Mouse (Mus musculus): Measurements from ENCODE around the gene Coro7. TPM values are rescaled to one million over a fixed set of nuclear protein-coding genes. Genes with fewer than 3 reads are reported as not detected.
"Not testable (repeated sequence)": the region's sequence is repeated elsewhere in the genome, so short reads cannot be mapped to it uniquely, and the experiment has no call there.

Gene Coro7
- polyA plus RNA-seq, 1 experiment from 2014 or later: 9.0 TPM

- no peaks in the 10 kb centered on the region for H3K36me3 ChIP-seq (ENCODE audit: insufficient read depth, low read length)
- TF ChIP-seq CTCF (IDR thresholded peaks at IDR 0.05) (no peak), EP300 (IDR thresholded peaks at IDR 0.05) (peak; percentile 14; the same call in 1 of the 2 replicates)
- H3K4me2 ChIP-seq (replicated peaks; ENCODE audit: low read depth, low read length): peak overlapping the region; percentile 58; the same call in 1 of the 2 replicates
- H3K9ac ChIP-seq (replicated peaks; ENCODE audit: low read depth): no peak overlapping the region
- peaks cover 10% of the 10 kb centered on the region for H3K4me1 ChIP-seq (ENCODE audit: insufficient read depth, low read depth, low read length)
- ATAC-seq (no peak), DNase-seq (ENCODE audit: low spot score) (peak; percentile 66)
- peak overlapping the region; percentile 90 for H3K27ac ChIP-seq (ENCODE audit: low read length)
- 32% methylated on average over 5 of the region's 5 CpGs for WGBS
- H3K27me3 ChIP-seq (replicated peaks; ENCODE audit: insufficient read depth, low read length): no peaks in the 10 kb centered on the region
- no peak overlapping the region for H3K4me3 ChIP-seq (ENCODE audit: low read depth, low read length)
- no peaks in the 10 kb centered on the region for H3K9me3 ChIP-seq (ENCODE audit: low read length)
Observed at GRCm38 (mm10) chr16:4587516-4588210, 91.9 kb downstream of the Coro7 start.

DNA sequence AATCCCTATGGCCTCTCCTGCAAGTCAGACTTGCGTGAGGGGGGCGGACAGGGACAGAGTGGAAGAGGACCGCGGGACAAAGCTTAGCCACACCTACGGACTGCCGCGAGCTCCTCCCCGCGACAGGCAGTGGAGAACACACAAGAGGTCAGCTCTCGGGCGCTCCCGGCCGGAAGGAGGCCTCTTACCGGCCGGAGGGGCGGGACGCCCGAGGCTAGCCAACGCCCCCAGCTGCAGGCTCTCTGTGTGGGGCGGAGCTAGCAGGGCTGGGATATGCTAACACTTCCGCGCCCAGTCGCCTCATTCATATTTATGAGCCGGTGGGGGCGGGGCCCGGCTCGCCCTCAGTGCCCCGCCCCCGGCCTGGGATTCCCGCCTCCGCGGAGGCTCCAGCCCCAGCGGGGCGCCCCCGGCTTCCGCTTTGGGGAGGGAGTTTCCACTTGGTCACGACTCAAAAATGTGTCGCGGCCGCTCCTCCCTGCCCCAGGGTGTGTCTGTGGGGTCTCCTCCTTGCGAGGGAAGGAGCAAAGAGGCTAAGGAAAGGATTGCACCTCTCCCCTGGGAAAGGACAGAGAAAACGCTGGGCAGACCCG, 93.0 kb downstream of the Coro7 start:
- Histone ChIP-seq H3K27ac (ENCODE audit: low read length) (peak overlapping the region; percentile 90), H3K27me3 (replicated peaks; ENCODE audit: insufficient read depth, low read length) (no peaks in the 10 kb centered on the region), H3K9me3 (ENCODE audit: low read length) (no peaks in the 10 kb centered on the region), H3K4me1 (ENCODE audit: insufficient read depth, low read depth, low read length) (peaks cover 10% of the 10 kb centered on the region), H3K4me2 (replicated peaks; ENCODE audit: low read depth, low read length) (peak overlapping the region; percentile 58), H3K9ac (replicated peaks; ENCODE audit: low read depth) (0 out of 2 replicates have a peak overlapping the region, but pooled peaks have one; percentile 5), H3K4me3 (ENCODE audit: low read depth, low read length) (peak overlapping the region; percentile 43), H3K36me3 (ENCODE audit: insufficient read depth, low read length) (no peaks in the 10 kb centered on the region)
- ATAC-seq: peak; percentile 99
- DNase-seq (ENCODE audit: low spot score): peak; percentile 100
- 1% methylated on average over 41 of the region's 43 CpGs for WGBS
- peak; percentile 45; the same call in 1 of the 2 replicates for TF ChIP-seq CTCF (IDR thresholded peaks at IDR 0.05)
- TF ChIP-seq EP300 (IDR thresholded peaks at IDR 0.05): peak; percentile 78

DNA sequence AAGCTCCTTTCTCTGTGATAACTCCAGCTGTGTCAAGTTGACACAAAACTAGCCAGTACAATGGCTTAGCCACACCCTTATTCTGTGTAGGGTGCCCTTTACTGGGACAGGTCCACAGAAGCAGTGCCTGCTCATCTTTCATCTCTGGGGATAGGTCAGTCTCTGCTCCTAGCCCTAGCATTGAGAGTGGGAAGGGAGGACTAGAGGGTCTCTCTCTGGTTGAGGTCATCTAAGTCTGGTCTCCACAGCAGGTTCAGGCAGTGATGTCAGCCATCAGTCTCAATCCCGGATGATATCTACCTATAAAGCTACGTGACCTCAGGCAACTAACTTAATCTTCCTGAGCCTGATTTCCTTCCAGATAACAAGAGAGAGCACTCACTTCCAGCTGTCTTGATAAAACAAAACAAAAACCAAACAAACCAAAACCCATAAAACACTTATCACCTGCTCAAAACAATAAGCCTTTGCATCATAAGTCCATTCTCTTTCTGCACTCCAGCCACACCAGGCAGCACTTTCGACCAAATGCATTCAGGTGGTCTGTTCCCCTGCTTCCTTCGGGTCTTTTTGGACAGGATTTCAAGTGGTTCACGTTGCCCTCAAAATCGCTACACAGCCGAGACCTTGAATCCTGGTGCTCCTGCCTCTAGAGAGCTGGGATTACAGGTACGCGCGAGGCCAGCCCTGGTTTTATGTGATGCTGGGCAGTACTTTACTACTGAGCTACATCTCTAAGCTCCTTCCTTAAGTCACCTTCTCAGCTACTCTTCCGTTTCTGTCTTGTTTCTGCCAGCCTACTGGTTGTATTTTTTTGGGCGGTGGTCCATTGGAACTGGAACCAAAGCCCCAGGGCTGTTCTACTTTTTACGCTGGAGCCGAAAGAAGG, 93.7 kb downstream of the Coro7 start:
- TF ChIP-seq EP300 (IDR thresholded peaks at IDR 0.05) (no peak), CTCF (IDR thresholded peaks at IDR 0.05) (no peak)
- Histone ChIP-seq H3K4me1 (ENCODE audit: insufficient read depth, low read depth, low read length) (peaks cover 10% of the 10 kb centered on the region), H3K9me3 (ENCODE audit: low read length) (no peaks in the 10 kb centered on the region), H3K9ac (replicated peaks; ENCODE audit: low read depth) (0 out of 2 replicates have a peak overlapping the region, but pooled peaks have one; percentile 5), H3K36me3 (ENCODE audit: insufficient read depth, low read length) (no peaks in the 10 kb centered on the region), H3K27ac (ENCODE audit: low read length) (peak overlapping the region; percentile 90), H3K4me3 (ENCODE audit: low read depth, low read length) (peak overlapping the region; percentile 43), H3K27me3 (replicated peaks; ENCODE audit: insufficient read depth, low read length) (no peaks in the 10 kb centered on the region), H3K4me2 (replicated peaks; ENCODE audit: low read depth, low read length) (peak overlapping the region; percentile 58)
- no peak for DNase-seq (ENCODE audit: low spot score)
- 4% methylated on average over 14 of the region's 14 CpGs for WGBS
- ATAC-seq: peak; percentile 4; the same call in 1 of the 2 replicates

DNA sequence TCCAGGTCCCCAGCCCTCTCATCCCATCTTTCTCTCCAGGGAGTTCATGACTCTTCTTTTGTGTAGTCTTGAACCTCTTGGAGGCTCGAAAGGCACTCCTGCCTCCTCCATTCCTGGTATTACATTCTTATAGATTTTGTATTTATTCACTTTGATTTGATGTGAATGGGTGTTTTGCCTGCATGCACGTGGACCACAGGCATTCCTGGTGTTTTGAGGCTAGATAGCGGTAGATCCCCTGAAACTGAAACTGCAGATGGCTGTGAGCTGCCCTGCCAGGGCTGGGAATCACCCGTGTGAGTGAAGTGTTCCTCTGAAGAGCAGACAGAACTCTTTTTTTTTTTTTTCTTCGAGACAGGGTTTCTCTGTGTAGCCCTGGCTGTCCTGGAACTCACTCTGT, 95.1 kb downstream of the Coro7 start:
- TF ChIP-seq CTCF (IDR thresholded peaks at IDR 0.05) (no peak), EP300 (IDR thresholded peaks at IDR 0.05) (no peak)
- ATAC-seq (no peak), DNase-seq (ENCODE audit: low spot score) (no peak)
- H3K27ac ChIP-seq (ENCODE audit: low read length): no peak overlapping the region
- 64% methylated on average over 5 of the region's 5 CpGs for whole genome bisulfite sequencing
- H3K27me3 ChIP-seq (replicated peaks; ENCODE audit: insufficient read depth, low read length): no peaks in the 10 kb centered on the region
- H3K36me3 ChIP-seq (ENCODE audit: insufficient read depth, low read length): no peaks in the 10 kb centered on the region
- no peaks in the 10 kb centered on the region for H3K9me3 ChIP-seq (ENCODE audit: low read length)
- H3K4me3 ChIP-seq (ENCODE audit: low read depth, low read length): no peak overlapping the region
- peaks cover 10% of the 10 kb centered on the region for H3K4me1 ChIP-seq (ENCODE audit: insufficient read depth, low read depth, low read length)
- H3K4me2 ChIP-seq (replicated peaks; ENCODE audit: low read depth, low read length): no peak overlapping the region
- H3K9ac ChIP-seq (replicated peaks; ENCODE audit: low read depth): no peak overlapping the region

GRCm38 (mm10) chr16:4583807-4584206, 95.8 kb downstream of the Coro7 start:
- no peak for TF ChIP-seq EP300 (IDR thresholded peaks at IDR 0.05)
- TF ChIP-seq CTCF (IDR thresholded peaks at IDR 0.05): no peak
- no peaks in the 10 kb centered on the region for H3K36me3 ChIP-seq (ENCODE audit: insufficient read depth, low read length)
- no peak for DNase-seq (ENCODE audit: low spot score)
- peaks cover 10% of the 10 kb centered on the region for H3K4me1 ChIP-seq (ENCODE audit: insufficient read depth, low read depth, low read length)
- H3K27me3 ChIP-seq (replicated peaks; ENCODE audit: insufficient read depth, low read length): no peaks in the 10 kb centered on the region
- ATAC-seq: no peak
- no peak overlapping the region for H3K4me2 ChIP-seq (replicated peaks; ENCODE audit: low read depth, low read length)
- no peak overlapping the region for H3K9ac ChIP-seq (replicated peaks; ENCODE audit: low read depth)
- H3K4me3 ChIP-seq (ENCODE audit: low read depth, low read length): no peak overlapping the region
- H3K9me3 ChIP-seq (ENCODE audit: low read length): no peaks in the 10 kb centered on the region
- no peak overlapping the region for H3K27ac ChIP-seq (ENCODE audit: low read length)
- WGBS: 67% methylated on average over 3 of the region's 3 CpGs

GRCm38 (mm10) chr16:4581179-4581578, 98.4 kb downstream of the Coro7 start:
- H3K9me3 ChIP-seq (ENCODE audit: low read length); H3K27ac ChIP-seq (ENCODE audit: low read length); ATAC-seq; H3K36me3 ChIP-seq (ENCODE audit: insufficient read depth, low read length); DNase-seq (ENCODE audit: low spot score); H3K4me2 ChIP-seq (replicated peaks; ENCODE audit: low read depth, low read length); H3K27me3 ChIP-seq (replicated peaks; ENCODE audit: insufficient read depth, low read length); H3K4me3 ChIP-seq (ENCODE audit: low read depth, low read length); H3K9ac ChIP-seq (replicated peaks; ENCODE audit: low read depth); H3K4me1 ChIP-seq (ENCODE audit: insufficient read depth, low read depth, low read length): not testable (repeated sequence)
- 80% methylated on average over 4 of the region's 4 CpGs for WGBS
